Mouse (Mus musculus) monocyte, adult 5-6 weeks (primary cell): ENCODE measurements around the gene Olfr1382. TPM values are rescaled to one million over a fixed set of nuclear protein-coding genes. Genes with fewer than 3 reads are reported as not detected.
"Not testable (repeated sequence)": the region's sequence is repeated elsewhere in the genome, so short reads cannot be mapped to it uniquely, and the experiment has no call there.

ENCODE experiments used
- ATAC-seq: fragments of 153-309, 156-312 bp; replicated peaks from 2 replicates; pipeline ENCODE4 v1.8.0; 2017; ENCODE audit warnings: mild to moderate bottlenecking; ENCODE audit not compliant: low TSS enrichment, insufficient number of reproducible peaks, severe bottlenecking, poor library complexity, low FRiP score
- total RNA-seq: library from RNA; stranded (forward); fragments of 200-1000, 200-491, 200-594 nt; gene quantifications from 3 replicates; pipeline ENCODE4 v1.2.3, GENCODE M21; 2017

The Olfr1382 gene
- 0.19 TPM in 1 of 3 replicates, not detected in the others for total RNA-seq

- ATAC-seq, result no peak
Measured at GRCm38 (mm10) chr11:49527947-49528346, at the start of gene Olfr1382. Olfr1382 (plus strand) TSS chr11:49528247.

- ATAC-seq, result no peak
Measured at GRCm38 (mm10) chr11:49485973-49486372, 42.1 kb upstream of the Olfr1382 start.

GRCm38 (mm10) chr11:49488770-49489169 is 39.3 kb upstream of the Olfr1382 start, which contains the start of gene Olfr1385:
Olfr1385 (plus strand) TSS chr11:49489070.
- not testable (repeated sequence) for ATAC-seq

- no peak for ATAC-seq
Measured at GRCm38 (mm10) chr11:49518086-49518485, 10.0 kb upstream of the Olfr1382 start.

DNA sequence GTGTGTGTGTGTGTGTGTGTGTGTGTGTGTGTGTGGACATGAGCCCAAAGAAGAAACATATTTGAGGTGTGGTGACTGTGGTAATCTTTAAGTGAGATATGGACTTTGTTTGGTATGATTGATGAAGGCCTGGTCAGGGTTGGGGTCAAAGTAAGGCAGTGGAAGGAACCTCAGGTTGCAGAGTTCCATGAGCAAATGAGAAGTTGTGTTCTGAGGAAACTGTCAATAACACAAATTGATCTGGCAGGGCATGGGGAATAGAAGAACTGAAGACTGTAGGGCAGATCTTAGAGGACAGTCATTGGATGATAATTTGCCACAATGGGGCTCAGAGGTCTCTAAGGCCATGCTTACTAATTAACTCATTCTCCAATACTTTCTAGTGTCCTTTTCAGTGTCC is 8.7 kb upstream of the Olfr1382 start, which contains the start of gene Olfr1383:
TSS of gene Olfr1383 (plus strand) at position 301 of the 400 bp plus-strand sequence.
- no peak for ATAC-seq

GRCm38 (mm10) chr11:49532761-49533160 is 4.7 kb downstream of the Olfr1382 start:
- ATAC-seq, result no peak

GRCm38 (mm10) chr11:49536631-49537030 is 8.6 kb downstream of the Olfr1382 start:
- ATAC-seq, result not testable (repeated sequence)

DNA sequence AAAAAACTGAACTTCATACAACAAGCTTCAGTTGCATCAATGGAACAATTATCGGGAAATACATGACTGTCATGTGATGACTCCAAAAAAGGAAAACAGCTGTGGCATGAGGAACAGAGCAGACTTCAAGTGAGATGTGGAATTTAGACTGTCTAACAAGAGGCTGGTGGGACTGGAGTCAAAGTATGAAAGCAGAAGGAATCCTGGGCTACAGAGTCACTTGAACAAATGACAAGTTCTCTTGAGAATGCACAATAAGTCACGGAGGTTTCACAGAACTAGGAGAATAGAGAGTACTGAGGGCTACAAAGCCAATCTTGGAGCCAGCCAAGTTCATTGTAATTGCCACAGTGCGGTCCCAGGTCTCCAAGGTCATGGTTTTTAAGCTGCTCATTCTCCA is 15.1 kb downstream of the Olfr1382 start, which contains the start of gene Olfr1381:
TSS of gene Olfr1381 (plus strand) at position 301 of the 400 bp plus-strand sequence.
- not testable (repeated sequence) for ATAC-seq

DNA sequence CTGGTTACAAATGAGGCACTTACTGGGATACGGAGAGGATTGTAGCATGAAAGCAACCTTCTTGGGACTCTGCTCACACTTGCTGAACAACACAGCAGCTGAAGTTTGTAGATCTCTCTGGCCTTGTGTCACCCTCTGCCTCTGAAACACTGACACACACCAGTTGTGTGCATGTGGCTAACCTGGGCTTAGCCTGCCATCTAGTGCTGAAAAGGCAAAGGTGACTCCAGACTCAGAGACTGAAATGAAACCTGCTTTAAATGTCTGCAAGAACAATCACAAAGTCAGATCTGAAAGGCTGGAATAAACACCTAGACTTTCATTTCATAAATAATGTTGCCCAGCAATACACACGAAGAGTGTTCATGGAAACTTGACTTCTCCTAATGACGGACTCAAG is 26.0 kb downstream of the Olfr1382 start:
- ATAC-seq, result not testable (repeated sequence)

DNA sequence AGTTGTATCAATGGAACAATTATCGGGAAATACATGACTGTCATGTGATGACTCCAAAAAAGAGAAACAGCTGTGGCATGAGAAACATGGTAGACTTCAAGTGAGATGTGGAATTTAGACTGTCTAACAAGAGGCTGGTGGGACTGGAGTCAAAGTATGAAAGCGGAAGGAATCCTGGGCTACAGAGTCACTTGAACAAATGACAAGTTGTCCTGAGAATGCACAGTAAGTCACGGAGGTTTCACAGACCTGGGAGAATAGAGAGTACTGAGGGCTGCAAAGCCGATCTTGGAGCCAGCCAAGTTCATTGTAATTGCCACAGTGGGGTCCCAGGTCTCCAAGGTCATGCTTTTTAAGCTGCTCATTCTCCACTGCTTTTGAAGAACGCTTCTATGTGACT is 28.5 kb downstream of the Olfr1382 start, which contains the start of gene Olfr1380:
TSS of gene Olfr1380 (plus strand) at position 301 of the 400 bp plus-strand sequence.
- not testable (repeated sequence) for ATAC-seq

- ATAC-seq, result not testable (repeated sequence)
Measured at GRCm38 (mm10) chr11:49575054-49575453, 47.0 kb downstream of the Olfr1382 start.

DNA sequence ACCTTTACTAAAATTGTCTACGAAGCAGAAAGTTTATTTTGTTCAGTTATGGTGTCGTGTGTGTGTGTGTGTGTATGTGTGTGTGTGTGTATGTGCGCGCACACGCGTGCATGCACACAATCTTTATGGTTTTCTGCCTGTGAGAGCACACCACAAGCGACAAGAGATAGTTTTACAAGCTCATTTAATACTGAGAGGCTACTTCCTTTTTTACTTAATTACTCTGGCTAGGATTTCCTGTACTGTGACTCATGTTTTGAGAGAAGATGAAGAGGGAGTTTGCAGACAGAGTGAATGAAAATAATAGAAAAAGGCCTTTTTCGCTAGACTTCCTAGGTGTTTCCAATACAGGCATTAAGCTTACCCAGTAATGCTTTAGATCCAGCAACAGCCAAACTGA is 52.4 kb downstream of the Olfr1382 start:
- not testable (repeated sequence) for ATAC-seq

Other genes starting within 250 kb of the Olfr1382 start
- 2.0 TPM in 1 of 3 replicates, not detected in the others for gene Olfr1393, start 249.9 kb upstream of the Olfr1382 start, total RNA-seq
- not detected in 3 replicates for gene Olfr1392, start 243.0 kb upstream of the Olfr1382 start, total RNA-seq
- not detected in 3 replicates for gene Olfr10, start 223.5 kb upstream of the Olfr1382 start, total RNA-seq
- gene Olfr1391, start 205.5 kb upstream of the Olfr1382 start, total RNA-seq, result not detected in 3 replicates
- not detected in 3 replicates for gene Olfr1390, start 193.1 kb upstream of the Olfr1382 start, total RNA-seq
- not detected in 3 replicates for gene Olfr1389, start 105.2 kb upstream of the Olfr1382 start, total RNA-seq
- 0.68 TPM in 1 of 3 replicates, not detected in the others for gene Olfr1388, start 91.6 kb upstream of the Olfr1382 start, total RNA-seq
- gene Olfr1387, start 72.9 kb upstream of the Olfr1382 start, total RNA-seq, result not detected in 3 replicates
- not detected in 3 replicates for gene Olfr1386, start 63.2 kb upstream of the Olfr1382 start, total RNA-seq
- not detected in 3 replicates for gene Olfr1385, start 39.2 kb upstream of the Olfr1382 start, total RNA-seq
- not detected in 3 replicates for gene Olfr1384, start 21.5 kb upstream of the Olfr1382 start, total RNA-seq
- not detected in 3 replicates for gene Olfr1383, start 8.6 kb upstream of the Olfr1382 start, total RNA-seq
- not detected in 3 replicates for gene Olfr1381, start 15.2 kb downstream of the Olfr1382 start, total RNA-seq
- gene Olfr1380, start 28.6 kb downstream of the Olfr1382 start, total RNA-seq, result 0.32 TPM in 1 of 3 replicates, not detected in the others
- gene Flt4, start 81.0 kb downstream of the Olfr1382 start, total RNA-seq, result 0.48 TPM in 1 of 3 replicates, not detected in the others
- gene Scgb3a1, start 135.4 kb downstream of the Olfr1382 start, total RNA-seq, result not detected in 3 replicates
- 46.7 to 79.0 TPM (median 53.2 TPM) in 3 replicates for gene Cnot6, start 184.5 kb downstream of the Olfr1382 start, total RNA-seq